Mouse (Mus musculus): ENCODE data around the gene Cd82. TPM values are rescaled to one million over a fixed set of nuclear protein-coding genes. Genes with fewer than 3 reads are reported as not detected.

Gene Cd82
- polyA plus RNA-seq, 1 experiment from 2014 or later: 13.2 TPM

DNA sequence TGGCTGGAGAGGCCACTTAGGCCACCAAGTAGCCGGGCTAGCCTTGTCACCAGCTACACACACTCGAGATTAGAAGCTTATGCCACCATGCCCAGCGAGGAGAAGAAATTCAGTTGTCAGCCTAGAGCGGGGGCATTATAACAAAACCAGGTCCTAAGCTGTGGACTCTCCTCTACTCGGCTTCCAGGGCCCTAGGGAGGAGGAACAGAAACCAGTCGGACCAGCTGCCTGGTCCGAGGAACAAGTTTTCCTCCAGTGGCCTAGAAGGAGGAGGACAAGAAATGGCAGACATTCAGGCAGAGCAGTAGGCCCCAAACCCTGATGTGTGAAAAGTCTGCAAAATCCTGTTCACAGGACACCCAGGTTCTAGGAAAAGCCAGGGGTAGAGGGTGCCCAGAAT is 12.2 kb downstream of the Cd82 start:
- WGBS: 83% methylated on average over 7 of the region's 7 CpGs
- no peak overlapping the region for H3K9ac ChIP-seq
- H3K27me3 ChIP-seq: peaks cover 2% of the 10 kb centered on the region; the same call in 1 of the 2 replicates
- no peak overlapping the region for H3K27ac ChIP-seq
- ATAC-seq (ENCODE audit: low FRiP score): no peak
- H3K36me3 ChIP-seq: no peaks in the 10 kb centered on the region
- H3K9me3 ChIP-seq (replicated peaks): no peaks in the 10 kb centered on the region
- H3K4me3 ChIP-seq: no peak overlapping the region
- H3K4me2 ChIP-seq (replicated peaks): no peak overlapping the region
- H3K4me1 ChIP-seq: peaks cover 23% of the 10 kb centered on the region

- WGBS: 91% methylated on average over 2 of the region's 2 CpGs
- Histone ChIP-seq H3K36me3 (no peaks in the 10 kb centered on the region), H3K9me3 (replicated peaks) (no peaks in the 10 kb centered on the region), H3K27me3 (no peaks in the 10 kb centered on the region), H3K9ac (no peak overlapping the region), H3K4me1 (peaks cover 23% of the 10 kb centered on the region), H3K4me2 (replicated peaks) (no peak overlapping the region), H3K4me3 (no peak overlapping the region), H3K27ac (no peak overlapping the region)
- ATAC-seq (ENCODE audit: low FRiP score): no peak
These were observed 13.3 kb downstream of the Cd82 start for GRCm38 (mm10) chr2:93449657-93450056.

- no peak overlapping the region for H3K9ac ChIP-seq
- no peak overlapping the region for H3K4me2 ChIP-seq (replicated peaks)
- no peaks in the 10 kb centered on the region; the same call in 1 of the 2 replicates for H3K27me3 ChIP-seq
- 62% methylated on average over 5 of the region's 5 CpGs for WGBS
- H3K4me1 ChIP-seq: peaks cover 26% of the 10 kb centered on the region
- no peaks in the 10 kb centered on the region for H3K36me3 ChIP-seq
- H3K4me3 ChIP-seq: no peak overlapping the region
- no peak overlapping the region for H3K27ac ChIP-seq
- ATAC-seq (ENCODE audit: low FRiP score): no peak
- H3K9me3 ChIP-seq (replicated peaks): no peaks in the 10 kb centered on the region
These were observed 14.2 kb downstream of the Cd82 start for GRCm38 (mm10) chr2:93448774-93449173.

DNA sequence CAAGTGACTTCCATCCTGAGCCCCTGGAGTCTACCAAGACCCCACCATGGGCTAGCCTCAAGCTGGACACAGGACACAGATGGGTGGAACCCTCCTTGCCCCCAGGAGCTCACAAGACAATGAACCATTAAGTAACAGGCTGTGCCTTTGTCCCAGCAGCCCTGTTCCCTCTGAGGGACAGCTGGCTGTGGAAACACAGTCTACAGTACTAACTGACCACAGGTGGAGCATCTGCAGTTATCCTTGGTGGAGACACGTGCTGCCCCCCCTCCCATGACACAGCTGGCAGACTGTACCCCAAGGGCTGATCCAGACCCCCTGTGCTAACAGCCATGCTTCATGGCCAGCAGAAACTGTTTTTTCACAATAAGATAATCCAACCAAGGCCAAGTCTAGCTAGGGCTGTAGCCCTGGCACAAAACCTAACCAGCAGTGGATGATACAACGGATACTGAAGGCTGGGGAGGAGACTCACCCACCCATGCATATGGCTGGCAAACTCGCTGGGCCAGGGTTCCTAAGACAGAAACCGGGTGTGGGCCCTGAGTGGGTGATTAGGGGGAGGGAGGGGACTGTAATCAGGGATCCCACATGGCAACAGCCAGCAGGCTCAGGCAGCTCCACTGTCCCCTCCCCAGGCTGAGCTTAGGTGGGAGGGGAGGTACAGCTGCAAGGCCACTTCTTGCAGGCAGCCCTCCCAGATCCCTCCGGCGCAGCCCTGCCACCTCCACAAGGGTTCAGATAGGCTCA is 15.3 kb downstream of the Cd82 start:
- Histone ChIP-seq H3K27me3 (no peaks in the 10 kb centered on the region; the same call in 1 of the 2 replicates), H3K9ac (no peak overlapping the region), H3K4me2 (replicated peaks) (no peak overlapping the region), H3K4me3 (no peak overlapping the region), H3K9me3 (replicated peaks) (no peaks in the 10 kb centered on the region), H3K27ac (0 out of 2 replicates have a peak overlapping the region, but pooled peaks have one; percentile 24), H3K36me3 (no peaks in the 10 kb centered on the region), H3K4me1 (peaks cover 31% of the 10 kb centered on the region)
- 70% methylated on average over 6 of the region's 6 CpGs for WGBS
- ATAC-seq (ENCODE audit: low FRiP score): peak; percentile 16; the same call in 1 of the 2 replicates

GRCm38 (mm10) chr2:93446606-93447353 is 16.2 kb downstream of the Cd82 start:
- H3K9me3 ChIP-seq (replicated peaks): no peaks in the 10 kb centered on the region
- H3K4me2 ChIP-seq (replicated peaks): no peak overlapping the region
- no peak overlapping the region for H3K27ac ChIP-seq
- H3K4me1 ChIP-seq: peaks cover 24% of the 10 kb centered on the region
- WGBS: 65% methylated on average over 13 of the region's 13 CpGs
- H3K36me3 ChIP-seq: no peaks in the 10 kb centered on the region
- H3K9ac ChIP-seq: no peak overlapping the region
- no peaks in the 10 kb centered on the region; the same call in 1 of the 2 replicates for H3K27me3 ChIP-seq
- peak; percentile 7; the same call in 1 of the 2 replicates for ATAC-seq (ENCODE audit: low FRiP score)
- no peak overlapping the region for H3K4me3 ChIP-seq

GRCm38 (mm10) chr2:93445237-93445651 is 17.7 kb downstream of the Cd82 start:
- no peak overlapping the region for H3K4me3 ChIP-seq
- 85% methylated on average over 5 of the region's 5 CpGs for WGBS
- H3K27me3 ChIP-seq: no peaks in the 10 kb centered on the region; the same call in 1 of the 2 replicates
- H3K36me3 ChIP-seq: no peaks in the 10 kb centered on the region
- H3K9ac ChIP-seq: no peak overlapping the region
- H3K9me3 ChIP-seq (replicated peaks): no peaks in the 10 kb centered on the region
- H3K4me1 ChIP-seq: peaks cover 24% of the 10 kb centered on the region
- no peak overlapping the region for H3K27ac ChIP-seq
- H3K4me2 ChIP-seq (replicated peaks): no peak overlapping the region
- ATAC-seq (ENCODE audit: low FRiP score): no peak

- WGBS: 89% methylated on average over 7 of the region's 7 CpGs
- no peak overlapping the region for H3K4me2 ChIP-seq (replicated peaks)
- no peak overlapping the region for H3K9ac ChIP-seq
- no peaks in the 10 kb centered on the region for H3K9me3 ChIP-seq (replicated peaks)
- no peaks in the 10 kb centered on the region; the same call in 1 of the 2 replicates for H3K27me3 ChIP-seq
- H3K27ac ChIP-seq: no peak overlapping the region
- no peaks in the 10 kb centered on the region for H3K36me3 ChIP-seq
- H3K4me3 ChIP-seq: no peak overlapping the region
- ATAC-seq (ENCODE audit: low FRiP score): no peak
- peaks cover 31% of the 10 kb centered on the region for H3K4me1 ChIP-seq
These were observed 18.7 kb downstream of the Cd82 start for GRCm38 (mm10) chr2:93444280-93444679.

- no peak overlapping the region for H3K9ac ChIP-seq
- no peak overlapping the region for H3K4me2 ChIP-seq (replicated peaks)
- no peak overlapping the region for H3K27ac ChIP-seq
- H3K4me1 ChIP-seq: peaks cover 31% of the 10 kb centered on the region
- no peaks in the 10 kb centered on the region for H3K9me3 ChIP-seq (replicated peaks)
- no peaks in the 10 kb centered on the region for H3K36me3 ChIP-seq
- no peaks in the 10 kb centered on the region; the same call in 1 of the 2 replicates for H3K27me3 ChIP-seq
- no peak for ATAC-seq (ENCODE audit: low FRiP score)
- WGBS: 73% methylated on average over 2 of the region's 2 CpGs
- no peak overlapping the region for H3K4me3 ChIP-seq
These were observed 19.8 kb downstream of the Cd82 start for GRCm38 (mm10) chr2:93443106-93443505.

DNA sequence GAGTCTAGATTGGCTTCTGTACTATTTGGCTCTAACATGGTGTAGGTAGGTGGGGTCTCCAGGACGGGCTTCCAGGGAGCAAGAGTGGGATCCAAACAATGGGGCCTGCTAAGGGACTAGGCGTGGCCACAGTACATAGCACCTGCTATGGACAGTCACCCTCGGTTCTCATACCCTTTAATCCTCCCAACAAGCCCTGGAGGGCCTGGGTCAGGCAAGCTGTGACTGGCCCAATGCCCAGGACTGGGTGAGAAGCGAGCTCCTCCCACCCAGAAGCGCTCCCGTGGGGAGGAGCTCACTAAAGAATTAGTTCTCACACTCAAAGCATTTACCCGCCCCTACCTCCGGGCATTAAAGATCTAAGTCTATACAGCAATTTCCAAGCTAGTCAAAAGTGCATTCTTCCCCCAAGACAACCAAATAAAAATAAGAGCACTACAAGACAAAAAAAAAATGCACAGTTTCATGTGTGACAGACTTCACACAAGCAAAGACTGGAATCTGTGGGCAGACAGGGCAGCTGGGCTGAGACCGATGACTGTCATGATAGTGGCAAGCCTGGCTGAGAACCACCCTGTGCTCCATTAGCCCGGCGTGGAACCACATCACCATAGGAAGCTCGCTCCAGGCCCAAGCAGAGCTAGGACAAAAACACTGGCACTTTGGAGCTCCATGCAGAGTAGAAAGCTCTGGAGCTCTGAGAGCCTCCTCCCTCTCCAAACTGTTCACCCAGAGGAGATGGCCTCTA is 23.0 kb downstream of the Cd82 start:
- Histone ChIP-seq H3K9ac (no peak overlapping the region), H3K36me3 (no peaks in the 10 kb centered on the region), H3K27me3 (no peaks in the 10 kb centered on the region; the same call in 1 of the 2 replicates), H3K4me2 (replicated peaks) (no peak overlapping the region), H3K27ac (no peak overlapping the region), H3K4me3 (no peak overlapping the region), H3K4me1 (peaks cover 23% of the 10 kb centered on the region), H3K9me3 (replicated peaks) (no peaks in the 10 kb centered on the region)
- WGBS: 72% methylated on average over 12 of the region's 12 CpGs
- ATAC-seq (ENCODE audit: low FRiP score): peak; percentile 44; the same call in 1 of the 2 replicates

- ATAC-seq (ENCODE audit: low FRiP score): no peak
- H3K27me3 ChIP-seq: no peaks in the 10 kb centered on the region; the same call in 1 of the 2 replicates
These were observed 23.6 kb downstream of the Cd82 start for GRCm38 (mm10) chr2:93439352-93439771.

GRCm38 (mm10) chr2:93438335-93438734 is 24.6 kb downstream of the Cd82 start:
- 69% methylated on average over 6 of the region's 6 CpGs for WGBS
- no peak for ATAC-seq (ENCODE audit: low FRiP score)
- H3K27ac ChIP-seq: no peak overlapping the region
- H3K4me3 ChIP-seq: no peak overlapping the region
- no peaks in the 10 kb centered on the region for H3K27me3 ChIP-seq
- no peak overlapping the region for H3K9ac ChIP-seq
- peaks cover 21% of the 10 kb centered on the region for H3K4me1 ChIP-seq
- H3K9me3 ChIP-seq (replicated peaks): no peaks in the 10 kb centered on the region
- no peaks in the 10 kb centered on the region for H3K36me3 ChIP-seq
- no peak overlapping the region for H3K4me2 ChIP-seq (replicated peaks)

More at GRCm38 (mm10) chr2:93439352-93439771, 23.6 kb downstream of the Cd82 start:
- H3K4me3 ChIP-seq: no peak overlapping the region
- no peak overlapping the region for H3K27ac ChIP-seq
- no peak overlapping the region for H3K9ac ChIP-seq
- no peaks in the 10 kb centered on the region for H3K36me3 ChIP-seq
- no peak overlapping the region for H3K4me2 ChIP-seq (replicated peaks)
- 56% methylated on average over 9 of the region's 9 CpGs for WGBS
- peaks cover 23% of the 10 kb centered on the region for H3K4me1 ChIP-seq
- H3K9me3 ChIP-seq (replicated peaks): no peaks in the 10 kb centered on the region

- ATAC-seq (ENCODE audit: low FRiP score): no peak
- 84% methylated on average over 4 of the region's 4 CpGs for WGBS
- H3K4me1 ChIP-seq: peaks cover 26% of the 10 kb centered on the region
These were observed 27.4 kb downstream of the Cd82 start for GRCm38 (mm10) chr2:93435577-93435976.

More at GRCm38 (mm10) chr2:93435577-93435976, 27.4 kb downstream of the Cd82 start:
- no peaks in the 10 kb centered on the region for H3K36me3 ChIP-seq
- no peak overlapping the region for H3K4me2 ChIP-seq (replicated peaks)
- H3K9ac ChIP-seq: no peak overlapping the region
- H3K9me3 ChIP-seq (replicated peaks): no peaks in the 10 kb centered on the region
- no peak overlapping the region for H3K4me3 ChIP-seq
- H3K27me3 ChIP-seq: no peaks in the 10 kb centered on the region
- no peak overlapping the region for H3K27ac ChIP-seq
